Mouse (Mus musculus): Measurements from ENCODE around the gene Gm49630. TPM values are rescaled to one million over a fixed set of nuclear protein-coding genes. Genes with fewer than 3 reads are reported as not detected.

The Gm49630 gene
- not detected in 2 replicates for polyA plus RNA-seq (2012; ENCODE audit: low replicate concordance)

DNA sequence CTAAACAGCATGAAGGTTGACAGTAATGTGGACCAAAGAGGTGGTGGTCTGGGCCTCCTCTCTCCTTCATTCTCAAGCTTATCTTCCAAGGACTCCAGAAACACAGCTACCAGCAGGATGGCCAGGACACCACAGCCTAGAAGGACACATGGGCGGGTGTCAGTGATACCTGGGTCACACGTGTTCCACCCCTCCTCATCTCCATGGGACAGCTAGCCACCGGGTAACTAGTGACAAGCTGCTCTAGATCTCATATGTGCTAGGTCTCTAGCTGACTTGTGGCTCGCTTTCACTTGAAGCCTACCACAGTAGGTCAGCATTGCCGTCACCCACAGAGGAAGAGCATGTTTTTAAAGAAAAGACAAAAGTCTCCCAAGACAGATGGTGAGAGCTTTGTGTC lies at the start of gene Gm49630:
Gene Gm49630 (minus strand): TSS at position 101 of the 400 bp plus-strand sequence.

DNA sequence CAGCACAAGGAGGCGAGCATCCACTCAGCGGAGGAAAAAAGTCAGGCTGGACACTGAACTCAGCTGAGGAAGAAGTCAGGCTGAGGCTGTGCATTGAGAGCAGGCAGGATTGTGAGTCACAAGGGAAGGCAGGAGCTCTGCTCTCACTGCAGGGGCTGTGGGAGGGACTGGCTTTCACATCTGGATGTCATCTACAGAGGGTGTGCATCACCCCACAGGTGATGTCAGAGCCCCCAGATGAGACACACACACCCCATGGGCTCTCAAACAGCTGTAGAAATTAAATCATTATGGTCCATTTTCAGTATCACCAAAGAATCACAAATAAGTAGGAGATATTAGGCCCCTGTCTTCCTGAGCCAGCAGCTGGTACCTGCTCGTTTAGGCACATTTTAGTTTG lies 13.6 kb upstream of the Gm49630 start, which contains the start of gene Unc93a2:
Gene Unc93a2 (minus strand): TSS at position 101 of the 400 bp plus-strand sequence.

GRCm38 (mm10) chr17:7352596-7352995 lies 19.2 kb downstream of the Gm49630 start, which contains the start of gene Ttll2:
Gene Ttll2, minus strand, starts transcription at chr17:7352696.

GRCm38 (mm10) chr17:7324346-7324745 lies 47.4 kb downstream of the Gm49630 start, which contains the start of gene Tcp10a:
Gene Tcp10a, plus strand, starts transcription at chr17:7324646.

Other genes with a start within 250 kb of the Gm49630 start
- 1.2 and 6.5 TPM in 2 replicates for gene Rps6ka2, start 201.9 kb downstream of the Gm49630 start, polyA plus RNA-seq (2012; ENCODE audit: low replicate concordance)
- gene Tcp10a, start 47.3 kb downstream of the Gm49630 start, polyA plus RNA-seq (2012; ENCODE audit: low replicate concordance) = not detected in 2 replicates
- gene Ttll2, start 19.3 kb downstream of the Gm49630 start, polyA plus RNA-seq (2012; ENCODE audit: low replicate concordance) = not detected in 2 replicates
- not detected in 2 replicates for gene Unc93a2, start 13.5 kb upstream of the Gm49630 start, polyA plus RNA-seq (2012; ENCODE audit: low replicate concordance)